Mouse (Mus musculus): Measurements from ENCODE around the gene Mdh1.

The Mdh1 gene

DNA sequence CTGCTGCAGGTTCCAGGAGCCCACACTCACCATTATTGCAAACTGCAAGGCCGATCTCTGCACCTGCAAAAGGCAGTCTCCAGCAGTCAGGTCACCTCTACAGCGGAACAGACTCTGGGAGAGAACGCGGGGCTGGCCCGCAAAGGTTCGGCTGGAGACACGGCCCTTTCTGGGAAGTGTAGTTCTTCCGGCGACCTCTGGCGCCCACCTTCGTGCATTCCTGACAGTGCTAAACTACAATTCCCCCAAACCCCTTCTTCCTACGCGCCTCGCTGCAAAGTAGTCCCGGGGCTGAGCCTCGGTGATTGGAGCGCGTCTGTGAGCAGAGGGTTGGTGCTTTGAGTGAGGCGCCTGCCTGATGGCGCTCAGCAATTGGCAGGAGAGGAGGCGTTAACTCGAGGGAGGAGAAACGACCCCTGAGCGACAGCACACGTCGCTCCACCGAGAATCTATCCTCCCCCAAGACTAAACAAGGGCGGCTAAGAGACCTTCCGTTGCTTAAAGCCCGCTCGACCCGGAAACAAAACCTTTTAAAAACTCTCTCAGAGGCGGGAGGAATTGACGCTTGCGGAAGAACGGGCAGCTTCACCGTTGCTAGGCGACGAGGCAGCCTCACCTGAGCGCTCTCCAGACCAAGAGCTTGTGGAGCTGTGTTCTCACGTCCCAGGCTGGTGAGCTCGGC is at the start of gene Mdh1, which contains the start of gene Wdpcp:
Gene Mdh1, minus strand, starts transcription at position 668 of the 682 bp plus-strand sequence.
Gene Wdpcp, plus strand, starts transcription at position 536 of the 682 bp plus-strand sequence.
- DNase-seq (ENCODE audit: extremely low read depth, low read depth, low spot score): peak; percentile 90

DNA sequence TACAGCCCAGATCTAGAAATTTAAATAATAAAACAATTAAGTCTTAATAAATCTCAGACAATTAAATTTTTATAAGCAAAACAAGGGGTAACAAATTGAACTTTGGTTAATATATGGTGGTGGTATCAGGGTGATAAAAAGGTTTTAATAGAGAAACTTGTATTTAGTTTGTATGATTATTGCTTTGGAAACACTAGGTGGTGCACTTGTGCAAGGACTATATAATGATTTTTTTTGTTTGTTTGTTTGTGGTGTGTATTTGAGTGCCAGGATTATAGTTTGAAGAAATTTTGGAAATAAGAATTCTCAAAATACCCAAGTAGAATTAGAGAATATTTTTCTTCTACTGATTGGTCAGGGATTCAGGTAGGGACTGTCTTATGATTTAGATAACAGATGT is 43.7 kb upstream of the Mdh1 start:
- DNase-seq (ENCODE audit: extremely low read depth, low read depth, low spot score): no peak

DNA sequence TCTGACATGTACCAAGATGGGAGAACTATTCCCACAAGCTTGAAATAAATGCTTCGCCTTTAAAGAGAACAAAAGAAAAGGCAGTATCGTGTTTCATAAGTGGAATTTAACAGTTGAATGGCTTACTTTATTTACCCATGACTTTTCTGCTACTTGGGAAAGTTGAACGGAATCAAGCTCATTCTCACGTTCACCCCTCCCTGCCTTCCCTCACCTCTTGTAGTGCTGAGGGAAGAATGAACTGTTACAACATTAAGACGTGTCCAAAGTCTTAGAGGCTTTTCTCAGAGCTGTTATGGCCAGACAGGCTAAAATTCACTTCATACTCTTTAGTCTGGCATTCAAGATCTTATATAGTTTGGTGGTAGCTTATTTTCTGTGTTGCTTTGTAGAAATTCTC is 30.3 kb upstream of the Mdh1 start:
- no peak for DNase-seq (ENCODE audit: extremely low read depth, low read depth, low spot score)

DNA sequence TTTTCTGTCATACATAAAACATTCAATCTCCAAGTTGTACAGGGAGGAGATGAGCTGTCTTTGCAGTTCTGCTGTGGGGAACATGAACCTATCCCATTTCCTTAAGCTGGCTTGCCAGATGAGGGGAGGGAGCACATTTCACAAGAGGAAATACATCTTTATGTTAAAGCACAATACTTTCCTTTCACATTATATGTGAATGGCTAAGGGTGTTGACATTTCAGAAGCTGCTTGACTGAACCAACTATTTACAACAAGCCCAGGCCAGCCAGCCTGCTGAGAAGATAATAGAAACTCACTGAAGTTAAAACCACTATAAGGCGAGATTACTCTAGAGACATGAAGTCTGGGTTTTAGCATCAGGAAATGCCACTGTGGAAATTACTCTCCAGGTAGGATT is 11.1 kb upstream of the Mdh1 start:
- no peak for DNase-seq (ENCODE audit: extremely low read depth, low read depth, low spot score)

DNA sequence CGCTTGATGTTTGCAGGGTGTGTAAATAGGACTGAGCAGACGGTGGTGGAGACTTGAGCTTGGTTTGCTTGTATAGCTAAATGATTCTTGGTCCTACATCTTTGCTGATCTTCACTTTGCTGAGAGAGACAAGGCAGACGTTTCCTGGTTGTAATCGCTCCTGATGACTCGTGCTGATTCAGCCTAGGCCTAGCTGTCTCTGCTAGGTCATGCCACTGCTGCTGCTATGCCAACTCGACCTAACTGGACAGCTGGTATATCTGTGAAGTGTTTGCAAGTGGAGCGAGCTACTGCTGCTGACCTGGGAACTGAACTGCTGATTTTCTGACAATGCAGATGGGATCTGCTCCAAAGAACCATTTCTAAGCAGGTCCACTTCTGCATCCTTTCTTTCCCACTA is 9.3 kb upstream of the Mdh1 start:
- DNase-seq (ENCODE audit: extremely low read depth, low read depth, low spot score): no peak

DNA sequence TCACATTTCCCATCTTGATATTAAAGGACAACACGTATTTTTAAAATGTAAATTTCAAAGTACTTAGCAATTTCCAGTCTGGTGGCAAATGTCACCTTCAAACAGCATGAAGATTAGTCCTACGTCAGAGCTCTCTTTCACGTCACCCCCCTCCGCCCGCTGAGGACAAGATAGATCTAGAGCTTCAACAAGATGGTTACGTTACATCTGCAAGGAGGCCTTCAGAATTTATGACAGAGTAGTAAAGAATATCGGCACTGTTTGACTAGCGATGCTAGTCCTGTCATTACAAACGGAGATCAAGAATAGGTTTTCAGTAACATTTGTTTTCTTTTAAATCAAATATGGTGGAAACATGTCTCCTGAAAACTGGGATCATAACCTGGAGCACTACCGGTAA is 1.2 kb downstream of the Mdh1 start:
- DNase-seq (ENCODE audit: extremely low read depth, low read depth, low spot score): no peak

DNA sequence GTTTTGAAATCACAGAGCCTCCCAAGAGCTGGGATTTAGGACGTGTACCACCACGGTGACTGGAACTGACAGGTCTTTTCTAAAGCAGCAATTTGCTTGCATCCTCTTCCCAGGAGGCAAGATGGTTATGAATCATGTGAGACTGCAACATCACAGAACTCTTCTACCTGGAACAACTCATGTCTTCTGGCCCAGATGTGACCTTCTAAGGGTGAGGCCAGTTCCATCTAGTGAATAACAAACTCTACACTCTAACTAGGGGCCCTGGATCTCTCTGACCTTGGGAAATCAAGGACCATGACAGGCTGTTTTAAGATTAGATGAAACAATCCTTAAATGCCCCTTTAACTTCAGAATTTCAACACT is 2.1 kb downstream of the Mdh1 start:
- no peak for DNase-seq (ENCODE audit: extremely low read depth, low read depth, low spot score)

DNA sequence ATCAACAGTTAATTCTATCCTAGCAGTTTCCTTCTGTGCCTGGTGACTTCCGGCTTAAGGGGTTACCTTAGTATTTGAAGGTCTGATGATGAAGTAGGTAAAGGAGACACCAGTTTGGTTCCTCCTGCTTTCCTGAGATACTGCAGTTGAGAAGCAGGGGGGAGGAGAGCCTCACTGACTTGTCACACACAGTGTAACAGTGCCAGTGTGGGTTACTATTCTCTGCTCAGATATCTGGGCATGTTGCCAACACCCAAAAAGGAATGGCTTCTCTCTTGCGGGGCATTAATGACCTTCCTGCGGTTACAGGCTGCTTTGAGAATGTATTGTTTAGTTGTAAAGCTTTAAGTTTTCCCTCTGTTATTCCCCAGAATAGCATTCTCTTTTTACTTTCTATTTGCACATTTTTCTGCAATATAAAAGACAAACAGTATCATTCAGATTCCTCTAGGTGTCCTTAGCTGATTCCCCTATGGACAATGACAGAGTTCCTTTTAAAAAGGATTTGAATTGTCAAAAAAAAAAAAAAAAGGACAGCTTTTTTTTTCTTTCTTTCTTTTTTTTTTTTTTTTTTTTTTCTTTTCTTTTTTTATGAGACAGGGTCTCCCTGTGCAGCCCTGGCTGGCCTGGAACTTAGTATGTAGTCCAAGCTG is 2.6 kb downstream of the Mdh1 start:
- no peak for DNase-seq (ENCODE audit: extremely low read depth, low read depth, low spot score)

DNA sequence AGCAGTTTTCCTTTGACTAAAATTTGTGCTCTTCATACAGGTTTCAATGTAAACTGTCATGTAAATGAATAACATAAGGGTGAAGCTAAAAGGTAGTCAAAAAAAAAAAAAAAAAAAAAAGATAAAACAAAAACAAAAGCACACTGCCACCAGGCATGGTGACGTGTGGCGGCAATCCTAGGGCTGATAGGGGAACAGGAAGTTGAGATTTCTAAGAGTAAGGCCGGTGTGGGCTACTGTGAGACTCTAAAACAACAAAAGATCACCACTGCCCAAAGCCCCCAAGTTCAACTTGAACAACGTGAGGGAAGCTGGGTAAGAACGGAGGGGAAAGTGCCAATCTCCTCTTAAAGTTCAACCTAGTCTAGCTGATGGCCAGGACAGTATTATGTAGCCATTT is 3.2 kb downstream of the Mdh1 start:
- DNase-seq (ENCODE audit: extremely low read depth, low read depth, low spot score): no peak

DNA sequence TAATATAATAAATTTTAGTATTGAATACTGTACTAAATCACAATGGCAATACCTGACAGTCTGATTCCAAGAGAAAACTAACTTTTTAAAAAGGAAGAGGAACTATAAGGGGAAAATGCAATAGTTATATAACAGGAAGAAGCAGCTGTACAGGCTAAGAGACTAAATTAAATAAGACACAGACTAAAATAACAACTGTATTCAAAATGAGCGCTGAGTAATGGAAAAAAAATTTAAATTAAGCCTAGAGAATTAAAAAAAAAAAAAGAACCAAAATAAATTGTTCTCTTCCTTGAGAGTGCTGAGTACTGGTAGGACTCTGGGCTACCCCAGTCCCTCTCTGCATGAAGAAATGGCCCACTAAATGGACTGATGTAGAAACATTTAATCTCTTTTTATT is 4.4 kb downstream of the Mdh1 start:
- DNase-seq (ENCODE audit: extremely low read depth, low read depth, low spot score): no peak

DNA sequence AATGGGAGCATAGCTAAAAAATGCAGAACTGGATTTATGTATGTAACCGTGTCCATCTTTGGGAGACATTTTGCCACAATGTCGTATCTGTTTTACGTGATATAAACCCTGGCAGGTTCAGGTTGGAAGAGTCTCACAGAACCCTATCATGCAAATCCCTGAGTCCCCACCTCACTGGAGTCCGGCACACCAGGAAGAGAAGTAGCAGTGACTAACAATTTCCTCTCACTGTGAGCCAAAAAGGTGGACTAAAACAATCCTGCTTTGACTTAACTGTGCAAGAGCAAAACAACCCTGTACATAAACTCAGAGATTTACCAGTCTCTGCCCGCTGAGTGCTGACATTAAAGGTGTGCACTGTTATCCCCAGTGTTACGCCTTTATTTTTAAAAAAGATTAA is 5.2 kb downstream of the Mdh1 start:
- no peak for DNase-seq (ENCODE audit: extremely low read depth, low read depth, low spot score)

DNA sequence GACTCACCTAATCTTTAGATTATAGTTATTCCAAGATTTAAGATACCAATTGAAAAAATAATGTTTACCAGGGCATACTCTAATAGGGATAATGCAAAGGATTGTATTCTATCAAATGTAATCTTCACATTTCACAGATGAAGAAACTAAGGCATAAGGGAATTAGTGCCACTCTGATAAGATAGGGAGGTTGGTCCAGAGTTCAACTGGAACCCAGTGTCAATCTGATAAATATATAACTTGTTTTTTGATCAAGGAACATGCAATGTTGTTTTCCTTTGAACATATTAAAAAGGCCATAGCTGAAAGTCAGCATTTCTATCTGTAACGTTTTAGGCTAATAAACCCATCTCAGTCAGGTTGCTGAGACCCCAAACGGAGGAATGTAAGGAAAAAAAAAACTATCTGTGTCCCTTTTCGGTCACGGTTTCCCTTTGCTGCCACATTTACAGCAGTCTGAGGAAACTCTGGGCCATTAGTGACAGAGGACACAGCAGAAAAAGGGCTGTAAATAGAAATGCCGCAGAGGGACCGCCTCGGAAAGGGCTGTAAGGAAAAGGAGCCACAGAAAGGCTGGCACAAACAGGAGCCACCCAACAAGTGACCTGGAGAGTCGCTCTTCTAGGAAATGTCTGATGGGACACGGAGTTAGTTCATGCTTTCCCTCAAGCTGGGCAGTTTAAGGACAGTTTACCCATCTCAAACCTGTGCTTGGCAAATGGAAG is 7.3 kb downstream of the Mdh1 start:
- no peak for DNase-seq (ENCODE audit: extremely low read depth, low read depth, low spot score)

DNA sequence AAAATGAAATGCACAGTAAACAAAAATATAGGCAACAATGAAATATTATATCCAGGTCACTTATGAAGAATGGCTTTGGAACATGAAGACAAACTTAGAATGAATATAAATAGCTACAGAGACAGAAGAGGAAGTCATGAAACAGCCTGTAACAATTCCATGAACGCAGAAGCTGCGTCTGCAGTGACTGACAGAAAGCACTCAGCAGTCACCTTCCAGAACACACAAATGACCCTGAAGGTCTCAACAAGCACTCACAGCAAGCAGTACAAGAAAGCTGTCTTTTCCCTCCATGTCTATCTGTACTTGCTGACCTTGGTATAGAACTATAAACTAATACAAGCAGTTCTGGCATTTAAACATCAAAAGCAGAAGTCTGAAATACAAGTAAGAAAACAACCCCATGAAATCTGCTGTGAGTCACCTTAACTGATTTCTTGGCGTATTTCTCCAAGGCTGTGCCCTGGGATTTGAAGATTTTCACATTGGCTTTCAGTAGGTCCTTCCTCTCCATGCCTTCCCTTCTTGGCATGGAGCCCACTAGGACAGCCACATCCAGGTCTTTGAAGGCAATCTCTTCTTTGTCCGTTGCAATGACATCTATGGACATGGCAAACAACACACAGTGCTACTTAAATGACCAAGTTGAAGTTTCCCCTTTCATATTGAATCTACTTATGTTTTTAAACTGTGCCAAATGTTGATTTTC is 8.4 kb downstream of the Mdh1 start:
- no peak for DNase-seq (ENCODE audit: extremely low read depth, low read depth, low spot score)

DNA sequence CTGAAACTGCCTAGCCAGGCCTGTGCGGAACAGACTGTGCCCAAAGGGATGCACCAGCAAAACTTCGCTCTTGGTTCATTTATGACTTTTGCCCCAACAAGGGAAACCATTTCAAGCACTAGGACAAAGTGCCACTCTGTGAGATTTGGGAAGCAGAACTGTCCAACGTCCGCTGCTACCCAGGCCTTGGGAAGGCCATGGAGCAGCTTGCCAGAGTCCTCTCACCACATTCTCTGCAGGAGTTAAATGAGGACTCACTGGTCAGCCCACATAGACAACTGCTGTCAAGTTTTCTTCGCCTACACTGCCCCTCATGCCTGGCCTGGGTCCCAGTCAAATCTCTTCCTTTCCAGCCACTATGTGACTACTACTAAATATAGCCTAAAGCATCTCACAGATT is 10.8 kb downstream of the Mdh1 start:
- no peak for DNase-seq (ENCODE audit: extremely low read depth, low read depth, low spot score)

DNA sequence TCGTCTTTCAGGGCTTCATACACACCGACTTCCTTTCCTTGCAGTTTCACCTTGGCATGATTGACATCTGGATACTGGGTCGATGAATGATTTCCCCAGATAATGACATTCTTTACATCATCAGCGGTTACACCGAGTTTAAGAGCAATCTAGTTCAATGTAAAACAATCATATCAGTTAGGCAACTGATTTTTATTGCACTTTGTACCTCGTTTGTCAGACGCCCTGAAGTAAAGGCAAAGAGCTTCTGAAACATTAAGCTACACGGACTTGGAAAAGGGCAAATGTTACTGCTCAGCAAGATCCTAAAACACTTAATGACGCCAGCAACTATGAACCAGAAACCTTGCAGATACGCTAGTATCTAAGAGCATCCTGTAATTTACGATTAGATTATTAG is 12.4 kb downstream of the Mdh1 start:
- no peak for DNase-seq (ENCODE audit: extremely low read depth, low read depth, low spot score)

DNA sequence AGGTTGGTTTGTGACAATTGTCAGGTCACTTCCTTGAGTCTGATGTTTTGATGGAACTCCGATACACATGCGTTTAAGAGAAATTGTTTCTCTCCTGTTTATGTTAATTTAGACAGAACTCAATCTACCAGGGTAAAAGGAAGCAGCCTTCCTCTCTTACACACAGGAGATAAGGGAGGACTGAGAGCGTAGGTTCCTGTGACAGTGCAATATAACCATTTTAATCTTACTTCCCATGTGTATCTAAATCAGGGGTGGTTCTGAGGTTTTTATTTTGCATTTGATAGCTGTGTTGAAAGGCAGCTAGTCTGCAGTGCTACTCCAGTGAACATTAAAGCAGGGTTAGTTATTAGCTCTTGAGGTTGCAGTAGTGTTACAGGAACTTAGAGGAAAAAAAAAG is 20.1 kb downstream of the Mdh1 start:
- no peak for DNase-seq (ENCODE audit: extremely low read depth, low read depth, low spot score)

DNA sequence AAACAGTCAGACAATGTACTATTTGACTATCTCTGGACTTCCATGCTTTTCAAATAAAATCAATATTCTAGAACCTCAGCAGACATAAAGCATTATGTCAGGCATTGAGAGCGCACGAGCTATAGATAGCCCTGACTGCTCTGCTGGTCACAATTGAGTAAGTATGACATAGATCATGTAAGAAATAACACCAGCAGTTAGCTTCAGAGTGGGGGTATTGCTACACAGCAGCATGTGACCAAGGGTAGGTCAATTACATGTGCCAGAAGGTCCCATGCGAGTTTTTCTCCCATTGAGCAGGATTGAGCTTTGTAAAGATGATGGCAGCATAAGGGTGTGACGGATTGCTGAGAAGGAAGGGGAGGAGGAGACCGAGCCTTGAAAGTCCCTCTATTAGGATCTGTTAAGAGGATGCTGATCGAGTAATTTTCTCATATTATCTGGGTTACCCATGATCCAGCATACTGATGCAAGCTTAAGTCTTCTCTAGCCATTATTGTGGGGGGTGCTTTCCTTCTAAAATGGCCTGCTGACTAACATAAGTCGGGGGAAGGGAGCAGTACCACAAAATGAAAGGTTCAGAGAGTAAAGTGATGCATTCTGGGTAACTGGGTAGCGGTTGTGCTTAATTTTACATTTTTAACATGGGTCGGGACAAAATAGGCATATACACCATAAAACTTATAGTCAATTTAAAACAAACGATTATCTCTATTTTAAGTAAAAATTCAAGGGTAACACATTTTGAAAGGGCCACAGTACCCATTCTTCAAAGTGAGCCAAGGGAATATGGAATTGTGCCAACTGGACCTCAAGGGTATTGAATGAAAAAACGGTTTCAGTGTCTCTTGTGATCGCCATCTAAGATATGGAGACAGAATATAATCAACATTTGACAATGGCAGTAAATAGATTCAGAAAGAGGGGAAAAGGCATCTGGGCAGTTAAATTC is 21.7 kb downstream of the Mdh1 start:
- no peak for DNase-seq (ENCODE audit: extremely low read depth, low read depth, low spot score)

DNA sequence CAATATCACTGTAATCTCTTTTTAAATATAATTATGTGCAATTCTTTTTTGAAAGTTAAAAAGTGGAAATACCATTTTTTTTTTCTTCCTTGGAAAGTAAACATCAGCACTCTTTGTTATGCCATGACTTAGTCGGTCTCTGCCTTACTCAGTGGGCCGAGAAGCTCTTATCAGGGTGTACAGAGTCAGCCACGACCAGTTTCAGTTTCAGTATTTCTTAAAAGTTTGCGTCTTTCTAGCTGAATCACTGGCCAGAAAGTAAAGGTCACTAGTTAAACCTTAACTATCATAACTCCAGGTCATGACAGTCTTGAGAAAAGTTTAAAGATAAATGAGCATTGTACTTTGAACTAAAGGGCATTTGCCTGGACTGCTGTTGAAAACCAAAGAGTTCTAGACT is 22.4 kb downstream of the Mdh1 start:
- no peak for DNase-seq (ENCODE audit: extremely low read depth, low read depth, low spot score)

DNA sequence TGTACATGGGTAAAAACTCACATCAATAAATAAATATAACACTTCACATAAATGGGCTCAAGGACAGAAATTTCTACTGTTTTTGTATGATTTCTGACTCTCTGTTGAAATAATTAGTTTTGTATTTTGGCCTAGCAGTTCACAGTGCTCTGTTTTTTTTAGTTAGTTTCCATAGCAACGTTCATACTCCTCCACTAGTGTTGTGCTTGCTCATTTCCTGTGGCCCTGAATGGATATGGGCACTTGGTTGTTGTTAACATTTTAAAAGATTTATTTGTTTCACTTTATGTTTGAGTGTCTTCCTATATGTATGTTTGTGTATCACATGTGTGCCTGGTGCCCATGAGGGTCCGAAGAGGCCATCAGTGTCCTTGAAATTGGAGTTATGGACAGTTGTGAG is 23.1 kb downstream of the Mdh1 start:
- DNase-seq (ENCODE audit: extremely low read depth, low read depth, low spot score): no peak

DNA sequence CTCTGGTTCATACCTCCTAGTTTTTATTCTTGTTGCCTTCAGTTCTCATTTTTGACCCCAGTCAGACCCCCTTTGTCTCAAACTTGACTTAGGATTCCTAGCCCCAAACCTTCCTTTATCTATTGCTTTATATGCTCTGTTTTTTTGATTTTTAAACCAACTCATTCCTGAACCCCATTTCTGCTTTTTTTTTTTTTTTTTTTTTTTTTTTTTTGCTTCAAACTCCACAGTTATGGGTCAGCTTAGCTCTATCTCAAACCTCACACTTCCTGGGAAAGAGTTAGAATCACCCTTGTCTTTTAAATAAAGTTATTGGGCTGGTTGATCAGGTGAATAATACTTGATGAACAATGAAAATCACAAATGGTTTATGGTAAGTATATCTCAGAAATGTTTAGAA is 24.6 kb downstream of the Mdh1 start:
- no peak for DNase-seq (ENCODE audit: extremely low read depth, low read depth, low spot score)

DNA sequence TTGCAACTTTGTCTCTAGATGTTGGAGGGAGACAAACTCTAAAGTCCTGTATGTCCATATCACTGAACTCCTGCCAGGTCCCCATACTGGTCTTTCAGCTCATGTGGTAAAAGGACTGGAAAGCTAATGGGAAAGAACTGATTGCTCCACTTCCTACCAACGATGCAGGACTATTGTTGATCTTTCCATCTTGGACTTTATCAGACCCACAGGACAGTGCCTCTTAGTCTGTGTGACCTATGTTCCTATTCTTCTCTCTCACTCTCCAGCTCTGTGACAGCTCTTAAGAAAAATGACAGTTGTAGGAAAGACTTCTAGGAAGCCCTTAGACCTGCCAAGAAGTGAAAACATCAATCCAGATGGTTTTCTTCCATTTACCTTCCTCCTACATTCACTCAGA is 25.5 kb downstream of the Mdh1 start:
- DNase-seq (ENCODE audit: extremely low read depth, low read depth, low spot score): no peak
